Mouse (Mus musculus): ENCODE results near the gene Atxn3. TPM values are rescaled to one million over a fixed set of nuclear protein-coding genes. Genes with fewer than 3 reads are reported as not detected.

Gene Atxn3
- polyA plus RNA-seq, 2 experiments, result 10.9 to 11.1 TPM

- ATAC-seq (ENCODE audit: low FRiP score, low read depth) (no peak), DNase-seq (ENCODE audit: low spot score) (peak; percentile 74)
- Histone ChIP-seq H3K36me3 (ENCODE audit: control insufficient read depth, insufficient read depth, low read length) (peaks cover 43% of the 10 kb centered on the region), H3K4me3 (replicated peaks; ENCODE audit: low read length) (no peak overlapping the region), H3K9ac (ENCODE audit: low read depth, low read length, severe bottlenecking) (no peak overlapping the region), H3K27ac (replicated peaks; ENCODE audit: low read depth, low read length) (no peak overlapping the region), H3K4me1 (ENCODE audit: control insufficient read depth, insufficient read depth, low read length) (no peaks in the 10 kb centered on the region), H3K27me3 (ENCODE audit: control insufficient read depth, insufficient read depth, low read length) (no peaks in the 10 kb centered on the region), H3K4me2 (replicated peaks; ENCODE audit: low read depth, low read length, severe bottlenecking) (no peak overlapping the region), H3K9me3 (ENCODE audit: control insufficient read depth, low read length) (no peaks in the 10 kb centered on the region)
- WGBS, result 46% methylated on average over 1 of the region's 1 CpGs
- no peak for TF ChIP-seq POLR2A (IDR thresholded peaks at IDR 0.05; ENCODE audit: borderline replicate concordance, extremely low read depth, insufficient read depth, insufficient read length)
Observed at GRCm38 (mm10) chr12:101875107-101875506, 82.9 kb downstream of the Atxn3 start.

Other genes with a start within 250 kb of the Atxn3 start
- gene Tc2n, start 239.7 kb downstream of the Atxn3 start, polyA plus RNA-seq (2012; rRNA removed), result 0.36 and 0.48 TPM in 2 replicates
- gene Tc2n, start 239.7 kb downstream of the Atxn3 start, polyA plus RNA-seq (2014; fragmentation: Nextera tagmentation; extraction: Ambion mirVana), result 0.94 and 0.95 TPM in 2 replicates
- 112 and 145 TPM in 2 replicates for gene Fbln5, start 139.2 kb downstream of the Atxn3 start, polyA plus RNA-seq (2012; rRNA removed)
- 164 and 177 TPM in 2 replicates for gene Fbln5, start 139.2 kb downstream of the Atxn3 start, polyA plus RNA-seq (2014; fragmentation: Nextera tagmentation; extraction: Ambion mirVana)
- 9.3 and 10.5 TPM in 2 replicates for gene Trip11, start 45.0 kb downstream of the Atxn3 start, polyA plus RNA-seq (2012; rRNA removed)
- 24.4 and 26.2 TPM in 2 replicates for gene Trip11, start 45.0 kb downstream of the Atxn3 start, polyA plus RNA-seq (2014; fragmentation: Nextera tagmentation; extraction: Ambion mirVana)
- gene Cpsf2, start 17.7 kb upstream of the Atxn3 start, polyA plus RNA-seq (2012; rRNA removed), result 12.3 and 14.3 TPM in 2 replicates
- 26.7 and 29.5 TPM in 2 replicates for gene Cpsf2, start 17.7 kb upstream of the Atxn3 start, polyA plus RNA-seq (2014; fragmentation: Nextera tagmentation; extraction: Ambion mirVana)
- gene Slc24a4, start 170.5 kb upstream of the Atxn3 start, polyA plus RNA-seq (2012; rRNA removed), result 1.7 and 2.3 TPM in 2 replicates
- gene Slc24a4, start 170.5 kb upstream of the Atxn3 start, polyA plus RNA-seq (2014; fragmentation: Nextera tagmentation; extraction: Ambion mirVana), result 0.77 and 1.1 TPM in 2 replicates